Mouse (Mus musculus): Measurements from ENCODE around the gene Thra. TPM values are rescaled to one million over a fixed set of nuclear protein-coding genes. Genes with fewer than 3 reads are reported as not detected.

The Thra gene
- polyA plus RNA-seq, 1 experiment: 68.9 TPM

- Histone ChIP-seq H3K4me3 (peak overlapping the region; percentile 75), H3K27me3 (ENCODE audit: control insufficient read depth, insufficient read depth, insufficient read length) (no peaks in the 10 kb centered on the region), H3K36me3 (ENCODE audit: control insufficient read depth, insufficient read depth) (peaks cover 30% of the 10 kb centered on the region), H3K4me2 (ENCODE audit: low read depth) (peak overlapping the region; percentile 99), H3K79me2 (ENCODE audit: control insufficient read depth, insufficient read depth) (peaks cover 18% of the 10 kb centered on the region), H3ac (ENCODE audit: control insufficient read depth, insufficient read length) (no peak overlapping the region)
- TF ChIP-seq SRF (IDR thresholded peaks at IDR 0.05; ENCODE audit: control insufficient read depth, insufficient read length, low read depth) (no peak), USF1 (IDR thresholded peaks at IDR 0.05; ENCODE audit: low read depth) (peak; percentile 9), MAX (IDR thresholded peaks at IDR 0.05; ENCODE audit: low read depth) (peak; percentile 89), E2F4 (IDR thresholded peaks at IDR 0.05; ENCODE audit: insufficient read depth) (no peak), TCF3 (IDR thresholded peaks at IDR 0.05; ENCODE audit: insufficient read length, low read depth) (no peak), POLR2AphosphoS2 (IDR thresholded peaks at IDR 0.05; ENCODE audit: insufficient read length, low read depth) (peak; percentile 94), POLR2A (IDR thresholded peaks at IDR 0.05; ENCODE audit: insufficient read length, low read depth) (peak; percentile 65), REST (IDR thresholded peaks at IDR 0.05; ENCODE audit: insufficient read depth, insufficient read length) (no peak), CEBPB (IDR thresholded peaks at IDR 0.05; ENCODE audit: insufficient read depth, poor library complexity, severe bottlenecking) (no peak), TCF12 (IDR thresholded peaks at IDR 0.05; ENCODE audit: insufficient read depth, poor library complexity, severe bottlenecking) (peak; percentile 33), MYOG (IDR thresholded peaks at IDR 0.05; ENCODE audit: control insufficient read depth in 1 of 3, insufficient read depth in 1 of 3, insufficient read length in 2 of 3, low read depth in 2 of 3) (peak in 2 of 3 experiments; percentile 58 to 92), MYOD1 (IDR thresholded peaks at IDR 0.05; ENCODE audit: control insufficient read depth in 1 of 3, insufficient read length in 2 of 3, low read depth in 2 of 3) (peak in 2 of 3 experiments; percentile 69 to 81)
Measured at GRCm38 (mm10) chr11:98772667-98773171, 32.3 kb downstream of the Thra start.

GRCm38 (mm10) chr11:98773635-98774295 is 33.3 kb downstream of the Thra start:
- H3ac ChIP-seq (ENCODE audit: control insufficient read depth, insufficient read length): no peak overlapping the region
- peak overlapping the region; percentile 99 for H3K4me2 ChIP-seq (ENCODE audit: low read depth)
- peaks cover 26% of the 10 kb centered on the region for H3K36me3 ChIP-seq (ENCODE audit: control insufficient read depth, insufficient read depth)
- TF ChIP-seq CEBPB (IDR thresholded peaks at IDR 0.05; ENCODE audit: insufficient read depth, poor library complexity, severe bottlenecking): 0 out of 2 replicates have a peak, but pooled peaks have one; percentile 27
- TF ChIP-seq USF1 (IDR thresholded peaks at IDR 0.05; ENCODE audit: low read depth): peak; percentile 60
- no peak for TF ChIP-seq TCF12 (IDR thresholded peaks at IDR 0.05; ENCODE audit: insufficient read depth, poor library complexity, severe bottlenecking)
- TF ChIP-seq MYOG (IDR thresholded peaks at IDR 0.05; ENCODE audit: control insufficient read depth in 1 of 3, insufficient read depth in 1 of 3, insufficient read length in 2 of 3, low read depth in 2 of 3): peak in 2 of 3 experiments; percentile 56 to 78
- peak in 2 of 3 experiments; percentile 36 to 71 for TF ChIP-seq MYOD1 (IDR thresholded peaks at IDR 0.05; ENCODE audit: control insufficient read depth in 1 of 3, insufficient read length in 2 of 3, low read depth in 2 of 3)
- TF ChIP-seq REST (IDR thresholded peaks at IDR 0.05; ENCODE audit: insufficient read depth, insufficient read length): no peak
- peak; percentile 61 for TF ChIP-seq POLR2A (IDR thresholded peaks at IDR 0.05; ENCODE audit: insufficient read length, low read depth)
- peak; percentile 91 for TF ChIP-seq POLR2AphosphoS2 (IDR thresholded peaks at IDR 0.05; ENCODE audit: insufficient read length, low read depth)
- TF ChIP-seq TCF3 (IDR thresholded peaks at IDR 0.05; ENCODE audit: insufficient read length, low read depth): no peak
- no peak for TF ChIP-seq SRF (IDR thresholded peaks at IDR 0.05; ENCODE audit: control insufficient read depth, insufficient read length, low read depth)
- H3K79me2 ChIP-seq (ENCODE audit: control insufficient read depth, insufficient read depth): peaks cover 18% of the 10 kb centered on the region
- H3K4me3 ChIP-seq: peak overlapping the region; percentile 75
- no peaks in the 10 kb centered on the region for H3K27me3 ChIP-seq (ENCODE audit: control insufficient read depth, insufficient read depth, insufficient read length)

- Histone ChIP-seq H3K4me2 (ENCODE audit: low read depth) (peak within 1 kb of the TSS; percentile 99), H3ac (ENCODE audit: control insufficient read depth, insufficient read length) (peak within 1 kb of the TSS; percentile 34), H3K4me3 (peak within 1 kb of the TSS; percentile 75), H3K79me2 (ENCODE audit: control insufficient read depth, insufficient read depth) (peaks cover 18% of the 10 kb centered on the region), H3K27me3 (ENCODE audit: control insufficient read depth, insufficient read depth, insufficient read length) (no peaks in the 10 kb centered on the region), H3K36me3 (ENCODE audit: control insufficient read depth, insufficient read depth) (peaks cover 19% of the 10 kb centered on the region)
- peak; percentile 95 for TF ChIP-seq POLR2AphosphoS2 (IDR thresholded peaks at IDR 0.05; ENCODE audit: insufficient read length, low read depth)
- peak; percentile 93 for TF ChIP-seq POLR2A (IDR thresholded peaks at IDR 0.05; ENCODE audit: insufficient read length, low read depth)
- peak in 1 of 3 experiments; percentile 31 for TF ChIP-seq MYOD1 (IDR thresholded peaks at IDR 0.05; ENCODE audit: control insufficient read depth in 1 of 3, insufficient read length in 2 of 3, low read depth in 2 of 3)
- TF ChIP-seq CEBPB (IDR thresholded peaks at IDR 0.05; ENCODE audit: insufficient read depth, poor library complexity, severe bottlenecking): no peak
- TF ChIP-seq SRF (IDR thresholded peaks at IDR 0.05; ENCODE audit: control insufficient read depth, insufficient read length, low read depth): no peak
- TF ChIP-seq TCF3 (IDR thresholded peaks at IDR 0.05; ENCODE audit: insufficient read length, low read depth): no peak
- TF ChIP-seq TCF12 (IDR thresholded peaks at IDR 0.05; ENCODE audit: insufficient read depth, poor library complexity, severe bottlenecking): no peak
Measured at GRCm38 (mm10) chr11:98774582-98775347, 34.3 kb downstream of the Thra start, which contains the start of gene Nr1d1. Gene Nr1d1 (minus strand): TSS chr11:98775333.

- H3K36me3 ChIP-seq (ENCODE audit: control insufficient read depth, insufficient read depth): peaks cover 11% of the 10 kb centered on the region
- H3K4me3 ChIP-seq: peak overlapping the region; percentile 75
- H3K79me2 ChIP-seq (ENCODE audit: control insufficient read depth, insufficient read depth): peaks cover 18% of the 10 kb centered on the region
- H3ac ChIP-seq (ENCODE audit: control insufficient read depth, insufficient read length): peak overlapping the region; percentile 34
- H3K4me2 ChIP-seq (ENCODE audit: low read depth): peak overlapping the region; percentile 99
- TF ChIP-seq CEBPB (IDR thresholded peaks at IDR 0.05; ENCODE audit: insufficient read depth, poor library complexity, severe bottlenecking): no peak
- no peak for TF ChIP-seq POLR2AphosphoS2 (IDR thresholded peaks at IDR 0.05; ENCODE audit: insufficient read length, low read depth)
- peak; percentile 84 for TF ChIP-seq USF1 (IDR thresholded peaks at IDR 0.05; ENCODE audit: low read depth)
- TF ChIP-seq REST (IDR thresholded peaks at IDR 0.05; ENCODE audit: insufficient read depth, insufficient read length): no peak
- no peak for TF ChIP-seq E2F4 (IDR thresholded peaks at IDR 0.05; ENCODE audit: insufficient read depth)
- no peak for TF ChIP-seq POLR2A (IDR thresholded peaks at IDR 0.05; ENCODE audit: insufficient read length, low read depth)
- TF ChIP-seq TCF12 (IDR thresholded peaks at IDR 0.05; ENCODE audit: insufficient read depth, poor library complexity, severe bottlenecking): no peak
- peak; percentile 5 for TF ChIP-seq MAX (IDR thresholded peaks at IDR 0.05; ENCODE audit: low read depth)
- TF ChIP-seq MYOG (IDR thresholded peaks at IDR 0.05; ENCODE audit: control insufficient read depth in 1 of 3, insufficient read depth in 1 of 3, insufficient read length in 2 of 3, low read depth in 2 of 3): peak in 1 of 3 experiments; percentile 26
- no peak for TF ChIP-seq MYOD1 (IDR thresholded peaks at IDR 0.05; ENCODE audit: control insufficient read depth in 1 of 3, insufficient read length in 2 of 3, low read depth in 2 of 3)
- TF ChIP-seq TCF3 (IDR thresholded peaks at IDR 0.05; ENCODE audit: insufficient read length, low read depth): no peak
- peak; percentile 96 for TF ChIP-seq SRF (IDR thresholded peaks at IDR 0.05; ENCODE audit: control insufficient read depth, insufficient read length, low read depth)
- H3K27me3 ChIP-seq (ENCODE audit: control insufficient read depth, insufficient read depth, insufficient read length): no peaks in the 10 kb centered on the region
Measured at GRCm38 (mm10) chr11:98775348-98776051, 35.1 kb downstream of the Thra start.
